Mouse (Mus musculus) splenic B cell, adult 2 months (primary cell): Measurements from ENCODE around the gene Aifm1.

Experiments
- DNase-seq: peaks from one replicate; pipeline ENCODE4 v3.0.0-alpha.2; 2011; ENCODE audit warnings: low read depth, low spot score
- H3K27me3 ChIP-seq: 2 replicates; pipeline ENCODE4 v1.6.1; 2012; ENCODE audit warnings: mild to moderate bottlenecking, low read length, moderate library complexity, mixed read lengths; ENCODE audit not compliant: control insufficient read depth, poor library complexity, insufficient read depth, severe bottlenecking
- H3K36me3 ChIP-seq: 2 replicates; pipeline ENCODE4 v1.6.1; 2012; ENCODE audit warnings: mild to moderate bottlenecking, low read length, moderate library complexity, mixed read lengths; ENCODE audit not compliant: control insufficient read depth, poor library complexity, insufficient read depth, severe bottlenecking

Gene Aifm1

GRCm38 (mm10) chrX:48513166-48513807, at the start of gene Aifm1:
Gene Aifm1, minus strand, starts transcription at chrX:48513563.
- Histone ChIP-seq H3K36me3 (no peaks in the 10 kb centered on the region), H3K27me3 (no peaks in the 10 kb centered on the region)
- peak; percentile 94 for DNase-seq

DNA sequence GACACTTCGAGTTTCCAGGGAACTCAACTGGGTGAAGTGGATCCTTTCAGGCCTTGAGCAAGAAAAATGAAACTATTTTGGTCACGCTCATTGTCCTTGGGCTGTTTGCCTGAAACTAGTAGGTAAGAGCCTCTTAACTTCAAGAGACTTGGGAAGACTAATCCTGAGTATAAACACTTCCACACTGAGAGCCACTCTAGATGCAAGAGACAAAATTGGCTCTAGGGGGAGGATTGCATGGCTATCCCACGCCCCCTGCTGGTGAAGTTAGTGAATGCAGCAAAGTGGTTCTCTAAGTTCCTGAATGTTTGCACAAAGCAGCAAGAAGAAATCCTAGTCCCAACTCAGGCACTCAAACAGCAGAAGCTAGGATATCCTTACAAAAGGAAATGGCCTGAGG, 18.8 kb upstream of the Aifm1 start:
- Histone ChIP-seq H3K27me3 (no peaks in the 10 kb centered on the region), H3K36me3 (no peaks in the 10 kb centered on the region)
- peak; percentile 76 for DNase-seq

- DNase-seq = no peak
- no peaks in the 10 kb centered on the region for H3K36me3 ChIP-seq
Observed at GRCm38 (mm10) chrX:48526435-48526834, 13.1 kb upstream of the Aifm1 start.

DNA sequence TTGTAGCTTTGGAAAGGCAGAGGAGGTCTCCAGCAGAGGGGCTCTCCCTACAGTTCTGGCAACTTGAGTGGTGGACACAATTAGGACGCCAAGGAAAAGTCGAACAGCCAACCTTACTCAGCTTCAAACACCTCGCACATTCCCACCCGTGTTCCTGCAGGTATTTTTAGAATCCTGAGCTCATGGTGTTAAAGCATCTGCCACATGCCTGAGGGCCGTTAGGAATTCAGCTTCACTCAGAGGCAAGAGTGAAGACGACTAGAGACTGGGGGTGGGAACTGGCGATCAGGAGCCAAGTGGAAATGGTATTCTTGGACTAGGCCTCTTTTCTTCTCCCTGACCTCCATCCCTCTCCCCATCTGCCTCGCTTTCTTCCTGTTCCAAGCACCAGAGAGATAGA, 12.5 kb upstream of the Aifm1 start:
- H3K27me3 ChIP-seq = no peaks in the 10 kb centered on the region
- H3K36me3 ChIP-seq = no peaks in the 10 kb centered on the region
- no peak for DNase-seq

More at GRCm38 (mm10) chrX:48526435-48526834, 13.1 kb upstream of the Aifm1 start:
- H3K27me3 ChIP-seq = no peaks in the 10 kb centered on the region

DNA sequence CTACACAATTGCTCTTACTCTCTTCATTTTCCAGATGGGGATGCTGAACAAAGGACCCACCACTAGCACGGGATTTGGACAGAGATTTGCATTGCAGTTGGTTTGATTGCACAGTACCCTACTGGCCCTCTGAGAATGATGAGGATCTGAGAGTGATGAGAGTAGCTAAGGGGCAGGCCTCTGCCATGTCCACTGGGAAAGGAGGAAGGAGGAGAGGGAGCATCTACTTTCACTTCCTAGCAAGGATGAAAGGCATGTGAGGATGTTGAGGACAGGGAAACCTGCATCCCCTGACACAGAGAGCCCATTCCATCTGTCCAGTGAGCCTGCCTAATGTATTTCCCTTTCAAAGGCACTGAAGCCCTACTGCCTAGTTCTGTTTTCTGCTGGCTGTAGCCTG, 12.0 kb upstream of the Aifm1 start:
- no peak for DNase-seq
- Histone ChIP-seq H3K27me3 (no peaks in the 10 kb centered on the region), H3K36me3 (no peaks in the 10 kb centered on the region)

GRCm38 (mm10) chrX:48523512-48523911, 10.1 kb upstream of the Aifm1 start:
- DNase-seq = peak; percentile 19
- H3K27me3 ChIP-seq = no peaks in the 10 kb centered on the region
- H3K36me3 ChIP-seq = no peaks in the 10 kb centered on the region

DNA sequence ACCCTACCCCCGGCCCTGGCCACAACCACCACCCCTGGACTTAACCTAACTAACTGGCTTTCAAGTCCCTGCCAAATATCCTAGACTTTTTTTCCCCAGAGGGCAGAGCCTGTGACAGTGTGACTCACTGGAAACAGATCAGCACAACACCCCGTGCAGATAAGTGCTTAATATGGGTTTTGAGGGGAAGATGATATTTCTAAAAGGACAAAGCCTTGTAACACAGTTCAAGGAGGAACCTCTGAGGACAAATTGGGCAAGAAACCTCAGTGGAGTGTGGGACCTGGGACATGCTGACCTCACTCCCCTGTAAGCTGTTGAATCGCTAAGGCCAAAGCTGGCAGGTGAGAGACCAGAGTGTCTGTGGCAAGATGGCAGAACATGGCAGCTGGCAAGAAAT, 8.3 kb upstream of the Aifm1 start:
- no peak for DNase-seq
- Histone ChIP-seq H3K36me3 (no peaks in the 10 kb centered on the region), H3K27me3 (no peaks in the 10 kb centered on the region)

- no peaks in the 10 kb centered on the region for H3K36me3 ChIP-seq
- no peaks in the 10 kb centered on the region for H3K27me3 ChIP-seq
- DNase-seq = no peak
Observed at GRCm38 (mm10) chrX:48519549-48520085, 6.3 kb upstream of the Aifm1 start.

GRCm38 (mm10) chrX:48518808-48519548, 5.6 kb upstream of the Aifm1 start, which contains the start of gene Rab33a:
Gene Rab33a, plus strand, starts transcription at chrX:48519285.
- Histone ChIP-seq H3K36me3 (no peaks in the 10 kb centered on the region), H3K27me3 (no peaks in the 10 kb centered on the region)
- DNase-seq = peak; percentile 15

DNA sequence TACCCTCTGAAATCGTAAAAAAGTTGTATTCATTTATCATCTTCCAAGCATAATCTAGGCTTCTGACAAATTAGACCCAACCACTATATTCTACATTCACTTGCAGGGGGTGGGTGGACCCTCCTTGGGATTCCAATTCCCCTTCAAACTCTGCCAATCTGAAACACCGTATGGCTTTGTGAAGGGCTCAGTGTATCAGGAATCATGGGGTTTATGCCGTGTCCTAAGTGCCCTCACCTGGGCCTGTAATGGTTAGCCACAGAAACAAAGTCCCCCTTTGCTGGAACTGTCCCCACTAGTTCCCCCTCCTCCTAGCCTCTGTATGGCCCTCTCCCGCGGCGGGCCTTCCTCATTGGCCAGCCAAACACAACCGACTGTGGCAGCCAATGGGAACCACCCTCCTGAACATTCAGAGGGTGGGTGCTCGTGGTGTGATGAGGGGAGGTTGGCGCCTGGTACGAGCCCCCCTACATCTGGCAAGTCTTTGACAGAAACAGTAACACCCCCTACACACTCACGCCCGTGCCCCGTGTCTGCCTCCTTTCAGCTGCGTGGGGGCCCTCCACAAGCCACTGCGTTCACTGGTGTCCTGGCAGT, 4.9 kb upstream of the Aifm1 start:
- Histone ChIP-seq H3K27me3 (no peaks in the 10 kb centered on the region), H3K36me3 (no peaks in the 10 kb centered on the region)
- DNase-seq = peak; percentile 1

- peak; percentile 36 for DNase-seq
- Histone ChIP-seq H3K27me3 (no peaks in the 10 kb centered on the region), H3K36me3 (no peaks in the 10 kb centered on the region)
Observed at GRCm38 (mm10) chrX:48513824-48514223, 461 bp upstream of the Aifm1 start.

DNA sequence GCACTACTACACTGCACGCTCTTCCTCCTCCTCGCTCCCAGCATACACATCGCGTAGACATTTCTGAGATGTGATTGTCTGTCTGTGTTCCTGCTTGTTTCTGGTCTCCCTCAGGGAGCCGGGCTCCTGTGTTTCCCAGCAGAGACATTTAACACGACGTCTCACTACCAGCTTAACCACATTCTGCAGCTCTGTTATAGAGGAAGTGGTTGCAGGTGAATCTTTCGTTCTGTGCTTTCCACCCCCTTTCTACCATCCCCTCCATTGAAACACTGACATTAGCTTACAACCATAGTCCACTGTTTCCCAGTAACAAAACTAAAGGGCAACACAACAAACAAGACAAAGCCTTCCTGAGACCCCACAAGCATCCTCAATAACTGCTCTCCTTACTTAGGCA, 19.6 kb downstream of the Aifm1 start:
- no peak for DNase-seq
- no peaks in the 10 kb centered on the region for H3K27me3 ChIP-seq
- 0 out of 2 replicates have a peak, but pooled peaks cover 2% of the 10 kb centered on the region for H3K36me3 ChIP-seq

DNA sequence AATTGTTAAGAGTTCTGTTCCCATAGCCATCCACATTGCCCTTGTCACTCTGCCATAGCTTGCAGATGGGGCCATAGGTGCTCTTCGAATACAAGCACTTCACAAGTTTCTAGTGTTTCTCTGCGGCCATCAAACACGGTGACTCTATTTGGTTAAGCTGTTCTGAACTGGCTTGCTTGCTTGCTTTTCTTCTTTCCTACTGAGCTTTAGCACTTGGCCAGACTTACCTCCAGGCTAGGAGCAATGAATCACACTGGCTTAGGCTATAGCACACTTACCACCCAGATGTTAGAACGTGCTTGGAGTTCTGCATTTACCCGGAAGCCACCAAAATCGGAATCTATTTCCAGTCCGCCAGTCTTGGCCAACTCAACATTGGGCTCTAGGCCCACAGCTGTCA, 31.7 kb downstream of the Aifm1 start:
- DNase-seq = no peak
- H3K36me3 ChIP-seq = peaks cover 3% of the 10 kb centered on the region; the same call in 1 of the 2 replicates
- no peaks in the 10 kb centered on the region for H3K27me3 ChIP-seq

DNA sequence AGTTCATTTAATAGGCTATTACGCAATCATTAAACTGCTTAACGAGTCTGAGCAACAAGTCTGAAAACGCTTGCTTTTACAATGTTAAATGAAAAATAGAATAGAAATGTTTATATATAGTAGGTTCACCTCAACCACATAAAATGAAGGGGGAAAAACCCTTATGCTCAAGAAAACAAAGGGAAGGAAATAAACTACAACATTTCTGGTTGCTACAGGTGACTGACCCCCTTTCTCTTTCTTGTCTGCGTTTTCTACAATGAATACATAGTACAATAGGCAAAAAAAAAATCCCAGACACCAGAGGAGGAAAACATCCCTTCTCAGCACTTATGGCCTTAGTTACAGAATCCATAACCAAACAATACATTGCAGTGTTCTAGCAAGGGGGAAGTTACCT, 32.3 kb downstream of the Aifm1 start:
- peaks cover 3% of the 10 kb centered on the region; the same call in 1 of the 2 replicates for H3K36me3 ChIP-seq
- H3K27me3 ChIP-seq = no peaks in the 10 kb centered on the region
- DNase-seq = no peak

DNA sequence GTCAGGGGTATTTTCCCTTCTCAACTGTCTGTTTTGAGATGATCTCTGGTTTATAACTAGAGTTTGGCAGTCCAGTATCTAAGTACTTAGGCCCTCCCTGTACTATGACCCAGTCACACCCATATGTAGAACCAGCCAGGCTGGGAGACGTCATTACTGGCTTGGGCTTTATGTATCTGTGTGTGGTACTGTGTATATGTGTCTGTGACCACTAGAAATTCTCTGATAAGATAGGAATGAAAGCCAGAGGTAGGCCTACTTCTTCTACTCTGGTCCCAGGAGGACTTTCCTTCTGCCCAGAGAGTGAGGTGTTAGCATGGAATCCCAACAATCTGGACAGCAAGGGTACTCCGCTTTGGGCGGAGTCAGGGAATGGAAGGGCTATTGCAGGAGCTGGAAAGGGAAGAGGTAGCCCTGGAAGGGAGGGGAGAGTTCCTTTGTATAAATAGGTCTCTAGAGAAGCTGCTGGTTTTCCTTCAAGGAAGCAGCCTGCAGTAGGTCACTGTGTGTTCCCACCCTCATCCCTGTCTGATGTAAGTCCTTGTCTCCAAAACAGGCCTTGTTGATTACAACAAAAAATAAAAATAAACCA, 45.9 kb downstream of the Aifm1 start:
- no peak for DNase-seq
- no peaks in the 10 kb centered on the region for H3K27me3 ChIP-seq
- no peaks in the 10 kb centered on the region for H3K36me3 ChIP-seq
